Mouse (Mus musculus) retina, adult 2 months (tissue): ENCODE data around the gene Nos1ap.

ENCODE experiments used
- DNase-seq: peaks from one replicate; pipeline ENCODE4 v3.0.0-alpha.2; 2012; ENCODE audit warnings: low read depth, low spot score

Gene Nos1ap

DNA sequence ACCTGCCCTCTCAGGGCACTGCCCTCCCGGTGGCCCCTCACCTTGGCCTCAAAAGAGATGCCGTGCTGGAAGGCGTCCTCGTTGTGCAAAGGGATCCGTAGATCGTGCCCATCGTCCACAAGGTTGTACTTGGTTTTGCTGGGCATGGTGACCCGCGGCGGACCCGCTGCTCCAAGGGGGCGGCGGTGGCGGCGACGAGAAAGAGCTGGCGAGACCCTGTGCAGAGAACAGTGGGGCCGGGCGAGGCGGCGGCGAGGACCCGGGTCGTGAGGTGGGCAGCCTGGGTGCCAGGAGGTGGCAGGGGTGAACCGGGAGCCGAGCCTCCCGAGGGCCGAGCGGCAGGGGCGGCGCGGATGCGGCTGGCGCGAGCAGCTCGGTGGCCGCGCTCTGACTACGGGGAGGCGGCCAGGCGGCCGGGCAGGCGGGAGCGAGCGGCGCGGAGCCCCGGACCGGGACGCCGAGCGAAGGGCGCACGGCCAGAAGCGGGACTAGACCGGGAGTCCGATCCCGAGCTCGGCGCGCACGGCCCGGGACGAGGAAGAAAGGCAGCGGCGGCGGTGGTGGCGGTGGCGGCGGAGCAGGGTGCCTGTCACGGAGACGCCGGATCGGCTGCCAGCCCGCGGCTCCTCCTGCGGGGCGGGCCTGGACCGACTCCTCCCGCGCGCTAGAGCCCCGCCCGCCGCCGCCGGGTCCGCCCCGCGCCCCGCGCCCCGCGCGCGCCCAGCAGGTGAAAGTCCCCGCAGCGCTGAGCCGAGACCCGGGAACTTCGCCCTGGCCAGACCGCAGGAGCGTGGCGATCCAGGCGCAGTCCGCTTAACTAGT is at the start of gene Nos1ap:
Gene Nos1ap, minus strand, starts transcription at position 643 of the 822 bp plus-strand sequence.
- DNase-seq = no peak

DNA sequence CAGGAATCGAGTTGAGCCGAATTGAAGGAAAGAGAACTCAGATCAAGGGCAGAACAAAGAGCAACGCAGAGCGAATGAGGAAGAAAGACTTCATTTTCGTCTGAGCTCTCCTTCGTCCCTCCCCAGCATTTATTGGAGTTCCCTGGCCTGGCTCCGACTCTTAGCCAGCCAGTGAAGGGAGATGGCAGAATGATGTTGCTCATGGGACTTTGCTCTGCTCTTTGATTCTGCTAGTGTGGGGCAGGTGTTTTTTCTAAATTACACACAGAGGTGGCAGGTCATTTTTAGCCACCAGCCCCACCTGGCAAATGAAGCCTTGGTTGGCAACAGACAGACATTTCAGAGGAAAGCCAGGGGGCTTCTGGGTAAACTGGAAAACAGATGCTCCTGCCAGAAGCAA is 49.3 kb upstream of the Nos1ap start:
- no peak for DNase-seq

DNA sequence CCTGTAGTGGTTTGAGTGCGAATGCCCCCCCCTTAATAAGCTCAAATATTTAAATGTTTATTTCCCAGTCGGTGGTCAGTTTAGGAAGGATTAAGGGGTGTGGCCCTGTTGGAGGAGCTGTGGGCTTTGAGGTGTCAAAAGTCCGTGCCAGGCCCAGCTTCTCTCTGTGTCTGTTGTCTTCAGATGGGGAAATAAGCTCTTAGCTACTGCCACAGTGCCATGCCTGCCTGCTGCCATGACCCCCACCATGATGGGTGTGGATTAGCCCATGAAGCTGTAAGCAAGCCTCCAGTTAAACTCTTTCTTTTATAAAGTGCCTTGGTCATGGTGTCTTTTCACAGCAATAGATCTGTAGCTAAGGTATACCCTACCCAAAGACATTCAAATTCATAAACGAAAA is 43.2 kb upstream of the Nos1ap start:
- no peak for DNase-seq

DNA sequence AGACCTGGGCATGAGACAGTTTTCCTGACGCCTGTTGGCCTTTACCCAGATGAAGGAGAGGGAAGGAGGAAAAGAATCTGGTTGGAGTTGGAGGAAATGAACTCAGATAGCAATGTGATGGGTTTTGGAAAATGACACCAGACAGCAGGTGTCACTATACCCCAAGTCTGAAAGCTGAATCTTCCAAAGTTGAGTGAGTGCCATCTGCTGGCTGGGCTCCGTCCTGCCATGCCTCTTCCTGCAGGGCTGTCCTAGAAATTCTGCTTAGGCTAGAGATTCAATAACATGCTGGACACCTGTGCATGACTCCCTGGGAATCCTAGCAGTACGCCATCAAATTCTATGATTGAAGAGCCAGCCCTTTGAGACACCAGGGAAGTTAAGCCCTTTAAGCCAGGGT is 42.7 kb upstream of the Nos1ap start:
- no peak for DNase-seq

DNA sequence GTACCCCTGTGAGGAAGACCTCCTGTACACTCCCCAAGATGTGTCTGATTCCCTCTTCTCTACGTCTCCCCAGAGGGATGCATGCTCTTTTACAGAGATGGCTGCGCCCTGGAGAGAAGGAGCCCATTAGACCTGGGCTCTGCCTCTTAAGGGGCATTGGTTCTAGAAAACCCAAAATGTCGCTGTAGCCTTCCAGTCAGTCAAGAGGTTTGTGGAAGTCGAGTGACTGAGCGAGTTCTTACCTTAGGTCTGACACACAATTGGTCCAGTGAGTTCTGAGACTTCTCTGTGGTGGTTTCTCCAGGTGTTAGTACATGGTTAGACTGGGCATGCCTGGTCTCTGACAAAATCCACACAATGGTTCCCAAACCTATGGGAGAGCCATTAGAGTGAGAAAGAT is 41.9 kb upstream of the Nos1ap start:
- DNase-seq = no peak

DNA sequence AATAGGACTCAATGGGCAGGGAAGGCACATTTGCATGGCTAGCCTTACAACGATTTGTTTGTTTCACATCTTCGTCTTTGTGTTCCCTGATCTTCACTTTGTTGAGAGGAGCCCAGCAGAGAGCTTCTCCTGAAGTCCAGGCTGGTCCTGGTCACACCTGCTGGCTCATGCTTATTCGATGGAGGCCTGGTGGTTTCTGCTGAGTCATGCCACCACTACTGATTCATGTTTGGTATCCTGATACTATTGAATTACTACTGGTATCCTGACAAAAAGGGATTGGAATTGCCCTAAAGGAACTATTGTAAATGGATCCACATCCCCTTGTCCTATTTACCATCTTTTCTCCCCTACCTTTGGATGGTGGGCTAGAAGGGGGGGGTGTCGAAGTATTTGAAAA is 40.8 kb upstream of the Nos1ap start:
- DNase-seq = no peak

DNA sequence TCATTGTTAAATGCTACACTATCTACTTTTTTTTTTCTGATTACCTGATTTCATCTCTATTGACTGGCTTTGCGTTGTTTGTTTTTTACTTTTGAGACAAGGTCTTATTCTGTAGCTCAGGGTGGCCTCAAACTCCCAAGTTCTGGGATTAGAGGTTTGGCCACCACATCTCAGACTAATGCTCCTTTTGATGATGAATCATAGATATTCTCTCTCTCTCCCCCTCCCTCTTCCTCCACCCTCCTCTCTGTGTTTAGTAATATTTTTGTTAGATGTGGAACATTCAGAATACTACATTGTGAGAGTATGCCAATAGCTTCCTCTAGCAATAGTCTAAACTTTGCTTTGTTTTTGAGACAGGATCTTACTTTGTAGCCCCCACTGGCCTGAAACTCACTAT is 33.8 kb upstream of the Nos1ap start:
- DNase-seq = no peak

DNA sequence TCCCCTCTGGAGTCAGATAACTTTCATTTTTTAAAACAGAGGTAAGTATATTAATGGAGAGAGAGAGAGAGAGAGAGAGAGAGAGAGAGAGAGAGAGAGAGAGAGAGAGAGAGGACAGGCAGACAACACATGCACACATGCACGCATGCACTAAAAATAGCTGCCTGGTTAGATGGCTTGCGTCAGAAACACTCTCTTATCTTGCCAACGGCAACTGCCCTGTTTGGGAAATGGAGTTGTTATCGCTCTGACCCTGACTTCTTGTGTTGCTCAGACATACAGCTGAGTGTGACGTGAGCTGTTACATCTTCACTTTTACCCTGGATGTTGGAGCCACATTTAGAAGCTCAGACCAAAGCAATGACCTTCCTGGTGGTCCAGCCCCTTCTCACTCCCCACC is 33.3 kb upstream of the Nos1ap start:
- no peak for DNase-seq

DNA sequence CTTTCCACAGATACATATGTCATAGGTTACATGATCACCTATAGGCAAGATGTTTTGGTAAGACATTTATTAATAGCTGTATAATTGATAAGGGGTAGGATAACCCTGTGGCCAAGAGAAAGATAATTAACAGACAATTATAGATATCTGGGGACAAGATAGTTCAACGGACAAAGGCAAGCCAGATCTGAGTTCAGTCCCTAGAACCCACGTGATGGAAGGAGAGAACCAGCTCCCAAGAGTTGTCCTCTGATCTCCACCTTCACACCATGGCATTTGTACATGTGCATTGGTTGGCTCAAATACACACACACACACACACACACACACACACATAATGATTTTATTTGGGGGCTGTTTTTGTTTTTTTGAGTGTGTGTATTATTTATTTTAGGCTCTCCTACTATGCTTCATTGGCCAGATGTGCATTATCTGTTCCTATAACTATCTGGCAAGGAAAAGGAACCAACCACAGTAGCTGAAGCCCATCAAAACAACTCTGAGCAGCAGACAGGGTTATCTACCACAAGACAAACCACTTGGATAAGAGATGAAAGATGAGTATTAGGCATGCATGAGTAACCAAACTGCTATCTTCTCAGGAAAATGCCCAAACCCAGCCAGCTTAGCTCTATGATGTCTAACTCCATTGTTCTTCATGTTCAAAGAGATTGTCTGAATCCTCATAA is 30.2 kb upstream of the Nos1ap start:
- DNase-seq = no peak

DNA sequence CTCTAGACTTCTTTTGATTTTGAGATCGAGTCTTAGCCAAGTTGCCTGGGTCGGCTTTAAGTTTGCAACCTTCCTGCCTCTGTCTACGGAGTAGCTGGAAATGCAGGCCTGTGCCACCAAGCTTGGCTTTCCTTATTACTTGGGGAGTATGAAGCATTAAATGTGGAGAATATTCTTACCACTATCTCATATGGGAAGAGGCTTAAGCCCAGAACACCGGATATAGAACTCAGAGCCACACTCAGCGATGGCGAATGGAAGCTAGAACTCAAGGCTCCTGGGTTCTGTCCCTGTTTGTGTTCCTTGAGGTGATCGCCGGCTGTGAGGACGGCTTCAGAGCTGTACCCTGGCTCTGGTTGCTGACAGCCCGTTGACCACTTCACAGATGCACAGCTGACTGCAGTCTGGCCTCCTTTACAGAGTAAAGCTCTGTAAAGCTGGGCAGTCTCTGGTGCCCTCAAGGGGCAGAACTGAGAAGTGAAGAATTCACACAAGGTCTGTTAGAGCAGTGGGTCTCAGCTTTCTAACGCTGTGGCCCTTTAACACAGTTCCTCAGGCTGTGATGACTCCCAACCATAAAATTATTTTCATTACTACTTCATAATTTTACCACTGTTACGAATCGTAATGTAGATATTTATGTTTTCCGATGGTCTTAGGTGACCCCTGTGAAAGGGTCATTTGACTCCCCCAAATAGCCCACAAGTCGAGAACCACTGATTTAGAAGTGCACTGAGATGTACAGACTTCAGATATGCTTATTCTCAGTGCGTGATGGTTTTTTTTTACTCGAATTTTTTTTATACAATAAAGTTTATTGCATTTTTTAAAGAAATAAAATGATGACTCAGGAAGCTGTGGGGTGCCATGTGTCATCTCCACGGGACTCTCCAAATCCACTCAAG is 23.6 kb upstream of the Nos1ap start:
- no peak for DNase-seq

DNA sequence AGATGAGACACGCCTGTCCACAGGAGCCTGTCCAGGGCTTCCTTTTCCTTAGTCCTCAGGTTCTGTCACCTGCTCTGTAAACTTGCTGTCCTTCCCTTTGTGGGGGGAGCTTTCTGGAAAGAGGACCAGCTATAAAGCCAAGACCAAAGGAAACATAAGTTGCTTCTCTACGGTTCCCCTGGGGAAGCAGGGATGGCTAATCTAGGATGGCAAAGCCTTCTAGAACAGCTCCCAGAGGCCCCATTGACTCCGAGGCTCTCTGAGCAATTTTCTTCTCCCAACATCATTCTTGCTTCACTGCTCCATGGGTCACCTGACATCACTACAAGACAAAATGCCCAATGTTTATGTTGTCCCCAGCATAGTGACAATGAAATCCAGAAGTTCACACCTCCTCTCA is 22.0 kb upstream of the Nos1ap start:
- no peak for DNase-seq

DNA sequence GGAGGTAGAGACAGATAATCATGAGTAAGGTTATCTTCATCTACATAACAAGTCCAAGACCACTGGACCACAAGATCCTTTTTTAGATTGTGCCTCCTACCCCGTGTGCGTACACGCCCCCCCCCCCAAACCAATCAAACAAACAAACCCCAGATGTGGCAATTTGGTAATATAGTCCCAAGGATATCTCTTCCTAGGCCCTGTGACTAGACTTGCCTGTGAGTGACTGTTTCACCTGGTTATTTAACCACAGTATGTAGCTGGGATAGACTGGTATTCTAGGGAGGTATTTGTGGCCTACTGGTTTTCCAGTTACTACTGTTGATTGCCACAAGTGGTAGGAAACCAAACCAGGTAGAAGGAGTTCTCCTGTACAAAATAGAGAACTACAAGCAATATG is 21.0 kb upstream of the Nos1ap start:
- no peak for DNase-seq

DNA sequence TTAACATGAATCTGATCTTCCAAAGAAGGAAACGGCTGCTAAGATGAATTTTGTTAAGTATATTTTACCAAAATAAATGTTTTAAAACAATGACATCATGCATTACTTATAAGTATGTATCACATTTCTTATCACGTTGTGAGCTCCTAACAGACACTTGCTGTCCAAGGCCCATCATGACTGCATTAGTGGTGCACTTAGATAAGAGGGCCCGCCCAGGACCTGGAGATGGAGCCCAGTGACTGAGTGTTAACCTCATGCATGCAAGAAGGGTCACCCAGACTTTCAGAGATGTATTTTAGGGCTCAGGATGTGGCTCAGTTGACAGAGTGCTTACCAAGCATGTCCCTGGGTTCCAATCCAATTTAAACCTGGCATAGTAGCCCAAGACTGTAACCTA is 20.6 kb upstream of the Nos1ap start:
- DNase-seq = no peak

DNA sequence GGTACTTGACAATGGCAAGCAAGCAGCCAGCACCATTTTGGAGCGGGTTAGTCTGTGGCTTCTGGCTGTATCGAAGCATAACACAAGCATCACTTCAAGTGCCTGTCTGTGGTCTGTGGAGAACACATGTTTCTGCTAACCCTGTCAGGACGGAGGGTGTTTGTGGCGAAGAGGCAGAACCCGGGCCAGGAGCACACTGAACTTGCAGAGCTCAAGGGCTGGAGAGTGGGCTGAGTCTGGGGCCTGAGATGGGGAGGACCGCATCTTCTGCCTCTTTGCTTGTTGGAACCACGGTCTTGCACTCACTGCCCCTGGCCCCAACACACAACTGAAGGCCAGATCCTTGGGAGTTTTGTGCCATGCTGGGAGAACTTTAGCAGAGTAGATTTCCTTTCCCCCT is 20.2 kb upstream of the Nos1ap start:
- DNase-seq = no peak

DNA sequence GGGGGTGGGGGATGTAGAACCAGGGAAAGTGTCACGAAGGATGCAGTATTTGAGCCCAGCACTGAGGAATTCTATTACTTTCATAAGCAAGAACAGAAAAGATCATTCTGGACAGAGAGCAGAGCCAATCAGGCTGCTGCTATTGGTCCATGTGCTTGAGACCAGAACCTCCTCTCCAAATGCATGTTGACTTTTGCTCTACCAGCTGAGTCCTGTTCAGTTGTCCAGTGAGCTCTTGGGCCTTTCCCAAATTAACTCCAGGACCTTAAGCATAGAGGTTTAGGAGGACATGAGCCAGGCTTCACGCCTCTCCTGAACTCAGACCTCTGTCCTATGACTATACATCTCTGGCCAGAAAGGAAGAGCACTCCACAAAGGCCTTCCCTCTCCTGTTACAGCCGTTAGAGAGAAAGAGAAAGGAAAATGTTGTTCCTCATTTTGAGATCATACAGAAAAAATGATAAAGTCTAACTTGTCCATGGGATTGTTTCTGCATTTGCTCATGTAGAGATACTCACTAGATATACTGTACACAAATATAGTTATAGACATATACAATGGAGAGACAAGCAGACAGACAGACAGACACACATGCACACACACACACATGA is 18.9 kb upstream of the Nos1ap start:
- no peak for DNase-seq

DNA sequence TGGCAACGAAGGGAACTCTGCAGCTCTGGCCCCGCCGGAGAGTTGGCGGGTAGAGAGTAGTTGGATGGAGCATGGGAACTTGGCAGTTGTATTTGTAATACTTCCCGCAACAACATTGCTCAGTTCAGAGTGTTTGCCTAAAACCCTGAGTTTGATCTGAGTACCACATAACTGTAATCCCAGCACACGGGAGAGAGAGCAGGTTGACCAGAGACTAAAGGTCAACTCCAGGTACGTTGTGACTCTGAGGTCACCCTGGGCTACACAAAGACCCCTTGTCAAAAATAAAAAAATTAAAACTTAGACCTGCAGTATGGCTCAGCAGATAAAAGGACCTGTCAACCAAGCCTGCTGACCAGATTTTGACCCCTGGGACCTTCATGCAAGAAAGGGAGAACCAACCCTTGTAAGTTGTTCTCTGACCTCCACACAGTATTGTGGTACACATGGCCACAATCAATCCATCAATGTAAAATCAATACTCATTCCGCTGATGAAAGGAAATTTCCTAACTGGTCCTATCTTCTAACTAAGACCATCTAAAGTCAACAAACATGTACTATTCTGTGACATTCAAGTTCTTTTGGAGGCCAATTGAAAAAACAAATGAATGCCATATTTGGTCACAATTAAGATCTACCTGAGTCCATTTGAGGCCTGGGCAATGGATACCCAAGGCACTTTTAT is 17.7 kb upstream of the Nos1ap start:
- no peak for DNase-seq

DNA sequence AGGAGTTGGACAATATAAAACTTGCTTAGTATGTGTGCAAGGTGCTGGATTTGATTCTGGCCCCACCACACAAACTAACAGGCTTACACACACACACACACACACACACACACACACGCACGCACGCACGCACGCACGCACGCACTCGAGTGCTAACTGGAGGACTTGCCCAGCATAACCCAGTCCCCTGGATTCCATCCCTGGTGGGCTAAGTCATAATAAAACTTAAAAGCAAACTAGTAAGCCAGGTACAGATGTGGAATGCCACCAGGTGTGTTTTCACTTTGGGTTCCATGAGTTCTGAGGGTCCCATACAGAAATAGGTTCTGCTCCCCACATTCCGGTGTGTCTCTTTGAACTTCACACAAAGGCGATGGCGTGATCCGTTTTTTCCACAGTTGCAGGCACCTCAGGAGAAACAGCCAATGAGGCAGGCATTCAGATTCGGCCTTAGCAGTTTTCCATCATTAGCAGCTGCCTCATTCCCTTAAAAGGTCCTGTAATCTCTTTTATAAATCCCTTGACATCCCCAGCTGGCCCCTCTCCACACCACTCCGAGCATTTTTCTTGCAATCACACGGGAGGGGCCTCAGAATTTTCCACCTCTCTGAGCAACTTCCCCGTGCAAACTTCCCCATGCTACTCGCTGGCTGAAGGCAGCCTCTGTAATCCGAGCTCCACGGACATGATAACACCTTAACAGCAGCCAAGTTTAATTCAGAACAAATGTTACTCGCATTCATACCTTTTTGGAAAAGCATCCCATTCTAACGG is 15.8 kb upstream of the Nos1ap start:
- DNase-seq = no peak

DNA sequence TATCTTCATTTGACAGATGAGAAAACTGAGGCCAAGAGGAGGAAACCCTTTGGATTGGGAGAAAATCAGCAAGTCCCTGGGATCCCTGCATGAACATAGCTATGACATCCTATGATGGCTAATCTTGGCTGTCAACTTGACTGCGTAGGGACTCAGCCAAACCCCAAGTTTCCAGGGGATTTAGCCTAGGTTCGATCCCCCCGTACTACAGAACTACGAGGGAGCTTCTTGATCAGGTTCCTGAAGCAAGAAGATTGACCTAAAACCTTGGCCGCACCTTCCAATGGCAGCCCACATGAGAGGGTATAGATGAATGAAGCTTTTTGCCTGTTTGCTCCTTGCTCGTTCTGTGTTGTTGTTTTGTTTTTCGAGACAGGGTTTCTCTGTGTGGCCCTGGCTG is 4.9 kb upstream of the Nos1ap start:
- DNase-seq = no peak

DNA sequence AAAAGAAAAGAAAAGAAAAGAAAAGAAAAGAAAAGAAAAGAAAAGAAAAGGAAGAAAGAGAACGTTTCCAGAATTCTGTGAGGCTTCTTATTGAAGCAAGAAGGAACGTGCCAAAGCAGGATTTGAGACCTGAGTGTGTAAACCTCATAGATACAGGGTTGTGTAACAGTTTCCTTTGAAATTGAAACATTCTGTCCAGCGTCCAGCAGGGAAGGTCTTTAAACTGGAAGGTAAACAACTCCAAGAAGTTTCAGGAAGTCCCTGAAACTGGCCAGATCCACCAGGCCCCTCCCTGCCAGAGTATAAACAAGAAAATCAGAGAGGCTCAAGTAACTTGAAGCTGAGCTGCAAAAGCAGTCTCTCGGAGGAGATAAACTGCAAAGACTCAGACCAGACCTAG is 870 bp upstream of the Nos1ap start:
- no peak for DNase-seq

DNA sequence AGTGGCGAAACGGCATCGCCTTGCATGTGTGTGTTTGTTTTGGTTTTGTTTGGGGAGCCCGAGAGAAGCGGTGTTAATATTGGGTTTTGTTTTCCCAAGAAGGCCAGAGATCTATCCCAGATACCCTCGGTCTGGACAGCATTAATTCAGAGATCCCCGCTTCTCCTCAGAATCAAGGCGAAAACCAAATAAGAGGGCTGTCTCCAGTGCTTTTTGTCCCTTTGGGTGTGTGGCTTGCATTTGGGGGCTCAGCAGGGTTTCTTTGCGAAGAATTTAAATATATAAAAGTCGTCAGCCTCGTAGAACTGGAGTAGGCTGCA is 340 bp upstream of the Nos1ap start:
- no peak for DNase-seq

DNA sequence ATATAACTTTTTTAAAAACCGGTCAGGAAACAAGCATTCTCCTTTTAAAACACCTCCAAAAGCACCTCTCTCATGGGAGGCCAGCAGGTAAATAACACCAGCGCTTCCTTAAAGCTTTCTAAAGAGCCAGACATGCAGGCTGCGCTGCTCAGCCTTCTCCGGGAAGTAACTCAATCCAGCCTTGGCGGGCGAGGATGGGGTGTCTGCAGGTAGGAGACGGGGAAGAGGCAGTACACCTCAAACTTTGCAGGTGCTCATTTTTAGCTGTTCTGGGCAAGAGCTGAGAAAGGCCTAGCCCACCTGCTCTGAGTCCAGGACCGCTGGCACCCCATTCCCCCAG is 812 bp downstream of the Nos1ap start:
- no peak for DNase-seq
